Mouse (Mus musculus): ENCODE measurements around the gene Gm21969.

DNA sequence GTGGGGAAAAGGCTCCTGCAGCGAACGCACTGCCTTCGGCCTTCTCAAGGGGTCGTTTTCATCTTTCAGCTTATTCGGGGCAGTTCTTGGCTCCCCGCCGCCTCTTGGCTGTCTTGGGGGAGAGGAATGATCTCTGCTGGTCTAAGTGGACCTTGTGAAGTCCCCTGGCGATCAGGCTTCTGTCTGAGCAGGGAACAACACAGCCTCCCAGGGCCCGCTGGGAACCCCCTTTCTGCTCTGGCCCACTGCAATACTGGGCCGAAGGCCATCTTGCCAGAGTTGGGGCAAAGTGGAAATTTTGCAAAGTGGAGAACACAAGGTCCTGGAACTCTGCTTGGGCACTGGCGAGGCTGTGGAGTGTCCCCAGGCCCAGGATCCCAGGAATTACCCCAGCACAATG lies 18.3 kb upstream of the Gm21969 start:
- TF ChIP-seq CTCF (IDR thresholded peaks at IDR 0.05; ENCODE audit: low read depth) = no peak
- no peak for TF ChIP-seq EP300 (IDR thresholded peaks at IDR 0.05; ENCODE audit: low read depth)
